Mouse (Mus musculus): Measurements from ENCODE around the gene Hbq1a.

DNA sequence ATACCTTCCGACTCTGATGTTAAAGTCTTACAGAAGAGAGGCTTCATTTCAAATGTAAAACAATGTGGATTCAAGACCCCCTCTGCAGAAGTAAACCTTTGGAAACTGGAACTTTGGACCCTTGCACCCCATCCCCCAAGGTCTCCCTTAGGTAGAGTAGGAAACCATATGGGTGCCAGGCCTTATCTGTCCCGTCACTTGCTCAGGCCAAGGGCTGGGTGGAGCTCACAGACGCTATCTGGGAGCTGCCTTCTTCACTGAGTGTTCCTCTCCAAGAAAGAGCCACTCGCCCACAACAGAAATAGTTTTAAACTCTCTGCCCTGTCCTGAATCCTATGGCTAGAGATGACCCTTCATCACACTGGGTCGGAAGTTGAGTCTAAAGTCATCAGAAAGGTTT is 30.9 kb upstream of the Hbq1a start:
- no peak for TF ChIP-seq CTCF (IDR thresholded peaks at IDR 0.05)
- no peak for TF ChIP-seq EP300 (IDR thresholded peaks at IDR 0.05)

All from lung, postnatal 0 days (tissue).